Mouse (Mus musculus) liver, postnatal 0 days (tissue): ENCODE results near the gene Gabarapl2. TPM values are rescaled to one million over a fixed set of nuclear protein-coding genes. Genes with fewer than 3 reads are reported as not detected.

Source experiments
- ATAC-seq: fragments of 200-750 bp; cut with Nextera tagmentation; 2 replicates; pipeline ENCODE4 v1.8.0; 2017; ENCODE audit warnings: mild to moderate bottlenecking, moderate library complexity
- DNase-seq: peaks from one replicate; pipeline ENCODE4 v3.0.0-alpha.2; 2016
- H3K27ac ChIP-seq: fragments of 300-500 bp; sonication (generic); 2 replicates; pipeline ENCODE4 v1.5.1; 2014; ENCODE audit warnings: antibody characterized with exemption, moderate library complexity, mild to moderate bottlenecking, low read depth
- H3K27me3 ChIP-seq: fragments of 300-500 bp; sonication (generic); 2 replicates; pipeline ENCODE4 v1.6.1; 2014; ENCODE audit warnings: low read length, control low read depth, mixed read lengths; ENCODE audit not compliant: insufficient read depth
- H3K36me3 ChIP-seq: fragments of 300-500 bp; sonication (generic); replicated peaks from 2 replicates; pipeline ENCODE4 v1.6.1; 2014; ENCODE audit warnings: mild to moderate bottlenecking, control low read depth, low read length, moderate library complexity, mixed read lengths; ENCODE audit not compliant: insufficient read depth
- H3K4me1 ChIP-seq: fragments of 300-500 bp; sonication (generic); 2 replicates; pipeline ENCODE4 v1.6.1; 2014; ENCODE audit warnings: antibody characterized with exemption, mild to moderate bottlenecking, control low read depth; ENCODE audit not compliant: insufficient read depth
- H3K4me2 ChIP-seq: fragments of 300-500 bp; sonication (generic); 2 replicates; pipeline ENCODE4 v1.6.1; 2014; ENCODE audit warnings: low read depth, mild to moderate bottlenecking, low read length, moderate library complexity, mixed read lengths
- H3K4me3 ChIP-seq: fragments of 300-500 bp; sonication (generic); 2 replicates; pipeline ENCODE4 v1.5.1; 2014; ENCODE audit warnings: low read depth, low read length
- H3K9ac ChIP-seq: fragments of 300-500 bp; sonication (generic); replicated peaks from 2 replicates; pipeline ENCODE4 v1.6.1; 2014; ENCODE audit warnings: mild to moderate bottlenecking, moderate library complexity
- H3K9me3 ChIP-seq: fragments of 300-500 bp; sonication (generic); 2 replicates; pipeline ENCODE4 v1.6.1; 2016; ENCODE audit warnings: mild to moderate bottlenecking, control low read depth, low read length, mixed read lengths
- CTCF ChIP-seq: sonication (generic); IDR thresholded peaks from 2 replicates; pipeline ENCODE4 v1.5.1; 2016; ENCODE audit warnings: antibody characterized with exemption, low read depth
- EP300 ChIP-seq: IDR thresholded peaks from 2 replicates; pipeline ENCODE4 v1.6.1; 2016; ENCODE audit warnings: antibody characterized with exemption, low read depth, mild to moderate bottlenecking
- WGBS: fragments of 180-500 bp; shearing (Covaris S2); extraction: QIAGEN DNeasy Blood & Tissue Kit; methylation state at CpG from one replicate; pipeline ENCODE4 v1.1.7; 2014; ENCODE audit not compliant: insufficient replicate concordance; 5-methylcytosine and 5-hydroxymethylcytosine counted together
- polyA plus RNA-seq: library from polyadenylated mRNA; unstranded; fragments of >200 nt; fragmentation: Nextera tagmentation; extraction: Ambion mirVana; gene quantifications from 2 replicates; pipeline ENCODE4 v1.2.1, GENCODE M21; 2015

The Gabarapl2 gene
- polyA plus RNA-seq, 1 experiment from 2014 or later: 162 TPM

DNA sequence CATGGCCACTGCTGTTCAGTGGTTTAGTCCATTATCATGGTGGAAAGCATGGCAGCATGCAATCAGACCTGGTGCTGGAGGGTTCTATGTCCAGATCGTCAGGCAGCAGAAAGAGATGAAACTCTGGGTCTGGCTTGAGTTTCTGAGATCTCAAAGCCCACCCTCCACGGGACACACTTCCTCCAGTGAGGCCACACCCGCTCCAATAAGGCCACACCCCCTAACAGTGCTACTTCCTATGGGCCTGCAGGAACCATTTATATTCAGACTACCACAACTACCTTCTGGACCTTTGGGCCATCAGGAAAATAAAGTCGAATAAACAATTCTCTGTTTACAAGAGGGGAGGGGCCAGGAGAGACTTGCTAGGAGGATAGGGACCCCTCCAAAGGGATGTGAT is 19.5 kb upstream of the Gabarapl2 start:
- H3K27ac ChIP-seq: no peak overlapping the region
- no peak overlapping the region for H3K4me3 ChIP-seq
- ATAC-seq (no peak), DNase-seq (no peak)
- H3K9me3 ChIP-seq: no peaks in the 10 kb centered on the region
- no peak overlapping the region for H3K4me2 ChIP-seq
- no peak overlapping the region for H3K9ac ChIP-seq
- no peaks in the 10 kb centered on the region for H3K27me3 ChIP-seq
- no peak for TF ChIP-seq CTCF
- TF ChIP-seq EP300: no peak
- no peaks in the 10 kb centered on the region for H3K4me1 ChIP-seq
- 62% methylated on average over 4 of the region's 4 CpGs for WGBS
- H3K36me3 ChIP-seq: no peaks in the 10 kb centered on the region

- H3K9me3 ChIP-seq: no peaks in the 10 kb centered on the region
- H3K4me1 ChIP-seq: no peaks in the 10 kb centered on the region
- peak; percentile 67 for ATAC-seq
- no peaks in the 10 kb centered on the region for H3K27me3 ChIP-seq
- H3K27ac ChIP-seq: no peak overlapping the region
- no peaks in the 10 kb centered on the region for H3K36me3 ChIP-seq
- H3K4me2 ChIP-seq: no peak overlapping the region
- WGBS: 27% methylated on average over 10 of the region's 10 CpGs
- H3K4me3 ChIP-seq: no peak overlapping the region
- TF ChIP-seq EP300 (no peak), CTCF (peak; percentile 79)
- H3K9ac ChIP-seq: no peak overlapping the region
- DNase-seq: peak; percentile 49
Measured at GRCm38 (mm10) chr8:111923383-111923804, 17.1 kb upstream of the Gabarapl2 start.

- H3K36me3 ChIP-seq: no peaks in the 10 kb centered on the region
- no peaks in the 10 kb centered on the region for H3K27me3 ChIP-seq
- TF ChIP-seq CTCF: no peak
- no peak for TF ChIP-seq EP300
- no peak overlapping the region for H3K4me2 ChIP-seq
- no peak for DNase-seq
- ATAC-seq: no peak
- H3K9me3 ChIP-seq: no peaks in the 10 kb centered on the region
- H3K4me1 ChIP-seq: 0 out of 2 replicates have a peak, but pooled peaks cover 3% of the 10 kb centered on the region
- no peak overlapping the region for H3K4me3 ChIP-seq
- H3K9ac ChIP-seq: no peak overlapping the region
- WGBS: 48% methylated on average over 7 of the region's 7 CpGs
- H3K27ac ChIP-seq: no peak overlapping the region
Measured at GRCm38 (mm10) chr8:111924976-111925375, 15.5 kb upstream of the Gabarapl2 start.

DNA sequence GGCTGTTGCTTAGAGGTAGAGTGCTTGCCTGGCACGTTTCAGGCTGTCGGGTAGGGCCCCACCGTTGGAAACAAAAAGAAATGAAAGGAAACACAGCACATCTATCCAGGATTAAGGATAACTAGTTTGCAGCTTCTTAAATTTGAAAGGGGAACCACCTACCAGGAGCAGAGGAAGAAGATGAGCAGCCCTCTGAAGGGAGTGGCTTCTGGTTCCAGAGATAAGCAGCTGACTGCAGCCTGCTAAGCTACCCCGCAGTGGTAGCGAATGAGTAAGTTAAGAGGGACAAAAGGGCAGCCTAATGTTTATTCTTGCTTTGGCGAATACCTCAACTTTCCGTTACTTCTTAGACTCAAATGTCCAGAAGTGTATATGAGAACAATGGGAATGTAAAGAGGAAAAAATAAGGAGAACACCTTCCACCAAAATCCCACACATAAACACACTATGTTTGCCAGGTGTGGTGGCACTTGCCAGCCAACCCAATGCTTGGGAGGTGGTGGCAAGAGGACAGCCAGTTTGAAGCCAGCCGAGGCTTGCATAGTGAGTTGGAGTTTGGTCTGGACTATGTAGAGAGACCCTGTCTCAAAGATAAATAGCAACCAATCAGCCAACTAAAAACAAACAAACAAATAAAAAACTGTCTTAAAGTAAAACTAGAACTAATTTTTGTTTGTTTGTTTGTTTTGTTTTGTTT is 10.7 kb upstream of the Gabarapl2 start:
- ATAC-seq (peak; percentile 86), DNase-seq (peak; percentile 32)
- Histone ChIP-seq H3K9ac (0 out of 2 replicates have a peak overlapping the region, but pooled peaks have one; percentile 34), H3K4me1 (peaks cover 18% of the 10 kb centered on the region), H3K27me3 (0 out of 2 replicates have a peak, but pooled peaks cover 10% of the 10 kb centered on the region), H3K4me2 (peak overlapping the region; percentile 49), H3K4me3 (no peak overlapping the region), H3K36me3 (no peaks in the 10 kb centered on the region), H3K9me3 (no peaks in the 10 kb centered on the region), H3K27ac (peak overlapping the region; percentile 88)
- TF ChIP-seq CTCF (no peak), EP300 (peak; percentile 87)
- WGBS: 35% methylated on average over 8 of the region's 8 CpGs

DNA sequence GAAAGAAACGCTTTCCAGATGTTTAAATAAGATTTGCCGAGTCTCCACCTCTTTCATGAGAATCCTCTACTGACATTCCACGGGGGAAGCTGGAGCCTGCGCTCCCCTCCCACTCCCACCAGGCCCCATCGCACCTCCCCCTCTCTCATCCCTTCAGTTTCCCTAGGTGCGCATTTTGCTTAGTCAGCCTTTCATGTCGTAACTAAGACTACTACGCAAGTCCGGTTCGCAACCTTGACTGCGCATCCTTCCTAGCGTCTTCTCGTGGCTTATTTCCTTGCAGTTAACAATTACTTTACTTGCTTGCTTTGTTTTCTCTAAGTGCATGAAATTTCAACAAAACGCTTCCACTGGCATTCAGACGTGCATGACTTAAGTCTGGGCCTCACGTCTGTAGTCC is 8.8 kb upstream of the Gabarapl2 start:
- Histone ChIP-seq H3K9ac (no peak overlapping the region), H3K27me3 (0 out of 2 replicates have a peak, but pooled peaks cover 10% of the 10 kb centered on the region), H3K9me3 (no peaks in the 10 kb centered on the region), H3K36me3 (no peaks in the 10 kb centered on the region), H3K4me2 (no peak overlapping the region), H3K27ac (no peak overlapping the region), H3K4me1 (peaks cover 18% of the 10 kb centered on the region), H3K4me3 (no peak overlapping the region)
- ATAC-seq (no peak), DNase-seq (no peak)
- 86% methylated on average over 16 of the region's 16 CpGs for WGBS
- no peak for TF ChIP-seq EP300
- TF ChIP-seq CTCF: no peak

- peak; percentile 70 for DNase-seq
- H3K27ac ChIP-seq: peak overlapping the region; percentile 60
- WGBS: 45% methylated on average over 19 of the region's 19 CpGs
- peaks cover 18% of the 10 kb centered on the region for H3K4me1 ChIP-seq
- ATAC-seq: peak; percentile 37
- no peak for TF ChIP-seq EP300
- TF ChIP-seq CTCF: no peak
- H3K9ac ChIP-seq: peak overlapping the region; percentile 64
- H3K4me2 ChIP-seq: peak overlapping the region; percentile 94
- 0 out of 2 replicates have a peak, but pooled peaks cover 10% of the 10 kb centered on the region for H3K27me3 ChIP-seq
- H3K9me3 ChIP-seq: no peaks in the 10 kb centered on the region
- H3K4me3 ChIP-seq: peak overlapping the region; percentile 60
- H3K36me3 ChIP-seq: no peaks in the 10 kb centered on the region
Measured at GRCm38 (mm10) chr8:111932580-111933336, 7.7 kb upstream of the Gabarapl2 start.
